Mouse (Mus musculus): ENCODE results near the gene Naaa.

DNA sequence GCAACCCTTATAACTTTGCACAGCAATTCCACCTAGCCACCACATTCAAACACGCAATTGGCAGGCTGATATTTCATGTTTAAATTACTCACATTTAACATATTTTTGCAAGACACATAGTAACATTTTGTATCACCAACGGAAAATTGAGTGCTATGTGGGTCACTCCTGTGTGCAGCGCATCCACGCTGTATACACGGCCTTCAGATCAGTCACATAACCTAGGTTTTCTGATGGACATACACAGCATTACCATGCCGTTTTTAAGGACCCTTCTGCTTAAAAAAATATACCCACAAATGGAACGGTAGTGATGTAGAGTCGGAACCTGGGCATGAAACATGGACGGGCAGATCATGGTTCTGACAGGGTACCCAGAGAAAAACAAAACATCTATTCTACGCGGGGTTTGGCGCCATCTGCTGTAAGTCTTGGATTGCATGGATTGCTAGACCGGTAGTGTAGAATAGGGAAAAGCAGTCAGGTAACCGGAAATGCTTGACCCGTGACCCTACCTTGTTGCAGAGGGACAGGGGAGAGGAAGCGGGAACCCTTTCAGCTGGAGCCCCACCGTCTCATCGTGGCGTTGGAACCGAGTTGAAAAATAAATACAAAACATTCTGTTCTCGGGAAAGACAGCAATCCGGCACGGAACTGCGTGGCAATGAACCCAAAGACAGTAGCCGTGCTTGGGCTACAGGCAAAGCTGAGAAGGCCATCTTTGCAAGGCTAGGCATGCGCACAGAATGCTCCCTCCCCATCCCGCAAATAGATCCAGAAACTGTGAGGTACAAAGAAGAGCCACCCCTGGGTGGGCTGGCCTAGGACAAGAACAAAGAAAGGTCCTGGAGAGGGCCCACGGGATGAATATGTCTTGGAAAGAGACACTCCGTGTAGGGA lies 38.4 kb downstream of the Naaa start:
- TF ChIP-seq CTCF (IDR thresholded peaks at IDR 0.05; ENCODE audit: control insufficient read depth, insufficient read depth, low read length), result no peak
- TF ChIP-seq POLR2A (IDR thresholded peaks at IDR 0.05; ENCODE audit: borderline replicate concordance, control insufficient read depth, low read depth, low read length), result no peak

All from bone marrow, adult 2 months (tissue).